Mouse (Mus musculus) kidney, adult 8-10 months (tissue): Measurements from ENCODE around the gene Hcn1.

ENCODE experiments used
- DNase-seq, 2 experiments: peaks; one replicate each; pipeline ENCODE4 v3.0.0; 2022

Hcn1 gene

DNA sequence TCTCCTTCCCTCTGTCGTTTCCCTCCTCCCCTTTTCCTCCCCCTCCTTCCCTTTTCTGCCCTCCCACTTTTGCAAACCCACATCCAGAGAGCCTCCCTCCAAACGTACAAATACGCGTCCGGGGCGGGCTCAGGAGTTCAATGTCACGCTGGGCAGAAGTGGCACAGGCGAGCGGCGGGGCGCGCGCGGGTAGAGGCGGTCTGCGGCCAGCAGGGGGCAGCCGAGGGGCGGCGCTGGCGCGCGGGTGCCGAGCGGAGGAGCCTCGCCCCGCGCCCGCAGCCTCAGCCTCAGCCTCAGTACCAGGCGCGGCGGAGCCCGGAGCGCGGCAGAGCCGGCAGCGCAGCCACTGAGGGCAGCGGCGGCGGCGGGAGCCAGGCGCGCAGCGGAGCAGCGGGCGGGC is at the start of gene Hcn1:
Gene Hcn1 (plus strand): TSS at position 140 of the 400 bp plus-strand sequence.
- peak; percentile 28 to 40 for DNase-seq

DNA sequence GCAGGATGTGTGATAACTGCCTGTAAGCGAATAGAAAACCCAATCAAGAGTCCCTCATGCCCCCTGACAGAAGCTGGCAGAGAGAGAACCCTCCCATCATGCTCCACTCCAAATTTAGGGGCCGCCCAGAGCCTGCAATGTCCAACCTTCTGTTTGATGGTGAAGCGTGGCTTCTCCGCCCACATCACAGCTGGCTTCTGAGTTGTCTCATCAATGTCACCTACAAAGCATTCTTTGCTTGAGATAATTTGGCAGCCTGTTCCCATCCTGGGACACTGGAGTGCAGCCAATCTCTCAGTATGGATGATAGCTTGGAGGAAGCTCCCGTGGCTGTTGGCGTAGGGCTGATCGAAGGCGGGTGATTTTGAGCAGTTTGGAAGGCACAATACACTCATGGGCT is 34.9 kb upstream of the Hcn1 start:
- DNase-seq = no peak

DNA sequence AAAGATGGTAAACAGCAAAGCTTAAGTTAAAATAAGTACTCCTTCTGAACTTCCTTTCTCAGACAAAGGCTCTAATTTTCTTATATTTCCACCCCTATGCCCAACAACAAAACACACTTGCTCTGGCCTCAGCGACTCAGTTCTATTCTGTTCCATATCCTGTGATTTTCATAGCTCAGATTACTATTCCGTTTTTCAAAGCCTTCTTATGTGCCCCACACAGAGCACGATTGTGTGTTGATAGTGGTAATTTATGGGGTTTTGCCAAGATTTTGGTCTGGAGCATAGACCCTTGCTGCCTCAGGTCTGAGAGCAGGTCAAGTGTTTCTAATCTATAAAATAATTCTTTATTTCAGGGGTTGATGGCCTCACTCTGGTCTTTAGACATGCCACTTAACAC is 30.4 kb upstream of the Hcn1 start:
- DNase-seq = no peak

DNA sequence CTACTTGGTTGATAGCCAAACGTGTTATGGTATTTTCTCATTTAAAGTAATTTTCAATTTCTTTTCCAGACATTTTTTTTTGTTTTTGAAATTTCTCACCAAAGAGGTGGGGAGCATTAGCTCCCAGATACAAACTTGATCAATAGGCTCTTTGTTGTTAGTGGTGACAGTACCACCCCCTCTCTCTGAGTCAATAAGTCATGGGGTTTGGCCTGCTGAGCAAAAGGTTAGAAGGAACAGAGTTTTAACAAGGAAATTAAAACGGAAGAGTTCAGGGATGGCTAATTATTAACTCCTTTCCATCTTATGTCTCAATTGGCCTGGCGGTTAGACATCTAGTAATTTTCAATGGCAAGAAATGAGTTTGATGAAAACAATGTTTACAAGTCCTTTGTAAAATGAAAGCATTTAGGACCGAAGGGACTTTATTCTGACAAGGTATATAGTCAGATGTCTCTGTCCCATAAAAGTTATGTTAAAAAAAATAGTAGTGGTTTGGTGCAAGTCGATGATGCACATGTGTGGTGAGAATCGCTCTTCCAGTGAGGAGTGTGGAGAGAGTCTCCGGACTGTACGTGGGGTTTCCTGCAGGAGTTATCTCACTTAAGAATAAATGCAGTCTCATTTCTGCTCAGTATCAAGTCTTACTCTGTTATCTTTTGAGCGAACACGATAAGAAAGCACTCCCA is 7.5 kb upstream of the Hcn1 start:
- DNase-seq = no peak

DNA sequence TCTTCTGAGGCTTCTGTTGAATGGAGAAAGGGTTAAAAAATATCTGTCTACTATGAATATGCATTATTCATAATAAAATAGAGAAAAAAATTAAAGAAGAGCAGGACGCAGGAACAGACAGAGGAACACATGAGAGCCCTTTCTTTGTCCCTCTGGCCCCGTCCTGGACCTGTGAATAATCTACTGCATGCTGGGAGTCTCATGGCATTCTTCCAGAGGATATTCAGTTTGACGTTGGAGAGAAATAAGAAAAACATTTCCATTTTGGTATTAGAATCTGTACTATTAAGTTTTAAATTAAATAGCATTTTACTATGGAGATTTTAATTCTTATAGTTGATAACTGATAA is 7.0 kb upstream of the Hcn1 start:
- no peak for DNase-seq

DNA sequence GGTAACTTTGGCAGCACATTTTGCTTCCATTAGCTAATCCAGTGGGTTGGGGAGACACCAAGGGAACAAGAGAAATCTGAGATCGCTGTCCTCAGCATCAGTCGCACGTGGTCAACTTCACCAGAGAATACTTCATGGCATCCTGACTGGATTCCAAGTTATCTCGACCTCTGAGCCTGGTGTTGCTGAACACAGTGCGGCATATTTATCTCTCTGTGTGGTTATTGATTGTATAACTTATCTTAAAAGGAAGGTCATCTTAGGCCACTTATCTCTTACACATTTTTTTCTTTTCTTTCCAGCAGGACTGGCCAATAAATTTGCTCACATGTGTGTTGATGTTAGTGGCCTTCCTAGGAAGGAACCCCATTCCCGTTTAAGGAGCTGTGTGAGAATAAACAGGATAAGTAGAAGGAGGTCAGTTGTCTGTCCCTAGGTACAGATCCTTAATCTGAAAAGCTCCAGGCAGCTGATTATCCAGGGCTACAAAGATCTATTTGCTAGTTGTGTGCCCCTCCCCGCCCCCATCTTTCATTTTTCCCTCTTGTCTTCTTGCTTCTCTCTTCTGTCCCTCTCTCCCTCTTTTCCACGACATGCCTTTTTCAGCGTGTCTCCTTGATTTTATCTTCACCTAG is 672 bp upstream of the Hcn1 start:
- no peak for DNase-seq

DNA sequence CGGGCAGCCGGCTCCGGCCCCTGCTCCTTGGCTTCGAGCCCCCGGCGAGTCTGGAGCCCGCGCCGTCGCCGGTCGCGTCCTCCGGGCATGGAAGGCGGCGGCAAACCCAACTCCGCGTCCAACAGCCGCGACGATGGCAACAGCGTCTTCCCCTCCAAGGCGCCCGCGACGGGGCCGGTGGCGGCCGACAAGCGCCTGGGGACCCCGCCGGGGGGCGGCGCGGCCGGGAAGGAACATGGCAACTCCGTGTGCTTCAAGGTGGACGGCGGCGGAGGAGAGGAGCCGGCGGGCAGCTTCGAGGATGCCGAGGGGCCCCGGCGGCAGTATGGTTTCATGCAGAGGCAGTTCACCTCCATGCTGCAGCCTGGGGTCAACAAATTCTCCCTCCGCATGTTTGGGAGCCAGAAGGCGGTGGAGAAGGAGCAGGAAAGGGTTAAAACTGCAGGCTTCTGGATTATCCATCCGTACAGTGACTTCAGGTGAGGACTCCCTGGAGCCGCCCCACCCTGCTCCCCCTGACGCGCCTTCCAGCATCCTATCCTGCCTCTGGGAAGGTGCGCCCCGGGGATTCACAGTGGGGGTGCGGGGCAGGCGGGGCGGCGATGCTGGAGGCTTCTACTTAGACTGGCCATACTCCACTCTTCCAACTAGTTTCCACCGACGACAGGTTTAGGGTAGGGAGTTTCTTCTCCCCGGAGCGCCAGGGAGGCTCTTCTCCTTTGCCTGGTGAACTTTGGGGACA is 668 bp downstream of the Hcn1 start:
- no peak for DNase-seq

DNA sequence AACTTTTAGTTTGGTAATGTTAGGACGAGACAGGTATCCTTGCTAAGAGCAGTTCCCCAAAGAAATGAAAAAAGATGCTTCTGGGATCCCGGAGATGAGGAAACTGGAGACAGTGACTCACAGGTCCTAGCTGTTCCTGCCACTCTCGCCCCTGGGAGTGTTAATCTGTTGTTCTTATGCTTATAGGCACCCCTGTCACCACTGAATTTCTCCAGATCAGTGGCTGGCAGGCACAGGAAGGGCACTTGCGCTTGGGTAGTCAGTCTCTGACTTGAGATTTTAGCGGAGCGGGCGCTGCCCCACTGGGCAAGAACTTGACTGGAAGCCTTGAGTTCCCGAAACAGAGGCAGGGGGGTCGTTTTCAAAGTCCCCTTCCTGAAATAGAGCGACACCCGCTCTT is 1.3 kb downstream of the Hcn1 start:
- no peak for DNase-seq

DNA sequence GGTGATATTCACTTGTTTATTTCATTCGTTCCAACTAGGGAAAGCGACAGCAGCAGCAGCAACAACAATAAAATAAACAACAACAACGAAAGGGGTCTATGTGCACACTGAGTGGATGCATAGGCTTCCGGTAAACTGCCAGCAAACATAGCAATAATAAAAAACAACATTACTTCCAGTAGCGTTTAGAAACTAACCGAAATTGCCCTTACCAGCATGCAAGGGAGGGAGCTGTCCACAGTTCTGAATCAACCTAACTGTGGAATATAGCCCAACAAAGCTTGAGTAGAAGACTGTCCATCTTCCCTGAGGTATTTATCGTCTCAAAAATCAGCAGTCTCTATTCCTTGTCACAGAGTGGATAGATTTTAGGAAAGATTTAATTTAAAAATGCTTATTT is 2.0 kb downstream of the Hcn1 start:
- DNase-seq = peak; percentile 2 to 9

DNA sequence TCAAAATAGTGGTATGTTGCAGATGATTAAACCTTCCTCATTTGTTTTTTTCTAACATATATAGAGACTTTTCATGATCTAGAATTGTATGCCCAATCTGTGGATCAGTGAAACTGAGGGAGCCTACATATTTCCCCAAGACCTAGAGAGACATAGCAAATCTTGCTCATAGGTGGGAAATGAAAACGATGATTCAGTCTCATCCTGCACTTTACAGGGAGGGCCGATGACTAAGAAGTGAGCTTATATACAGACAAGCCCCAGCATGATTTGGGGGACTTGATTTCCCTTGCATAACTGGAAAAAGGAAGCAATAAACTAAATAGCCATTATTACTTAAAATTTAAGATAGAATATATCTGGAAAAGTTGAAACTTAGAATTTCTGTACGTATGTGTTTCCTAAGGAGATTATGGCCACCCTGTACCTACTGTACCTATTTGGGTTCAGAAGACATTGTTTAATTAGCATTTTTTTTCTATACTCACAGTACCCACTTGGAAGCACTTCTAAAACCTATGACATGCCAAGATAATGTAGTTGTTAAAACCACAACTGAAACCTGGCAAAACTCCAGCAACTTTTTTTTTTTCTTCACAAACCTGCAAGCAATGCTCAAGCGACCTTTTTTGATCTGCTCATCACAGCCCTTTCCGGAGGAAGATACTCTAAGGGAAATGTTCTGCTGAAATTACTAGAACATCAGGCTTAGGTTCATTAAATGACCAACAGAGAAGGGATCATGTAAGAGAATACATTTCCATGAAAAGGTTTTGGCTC is 3.0 kb downstream of the Hcn1 start:
- no peak for DNase-seq

DNA sequence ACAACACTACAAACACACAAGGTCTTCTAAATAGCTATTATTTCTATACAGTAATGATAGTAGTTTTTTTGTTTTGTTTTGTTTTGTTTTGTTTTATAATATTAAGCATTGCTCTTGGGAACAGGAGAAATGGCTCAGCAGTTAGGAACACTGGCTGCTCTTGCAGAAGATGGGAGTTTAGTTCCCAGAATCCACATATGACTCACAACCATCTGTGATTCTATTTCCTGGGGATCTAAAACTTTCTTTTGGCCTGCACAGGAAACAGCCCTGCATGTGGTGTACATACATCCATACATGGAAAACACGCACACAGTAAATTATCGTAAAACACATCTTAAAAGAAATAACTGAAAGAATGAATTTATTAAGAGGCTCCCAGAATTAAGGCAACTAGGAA is 9.8 kb downstream of the Hcn1 start:
- DNase-seq = no peak

DNA sequence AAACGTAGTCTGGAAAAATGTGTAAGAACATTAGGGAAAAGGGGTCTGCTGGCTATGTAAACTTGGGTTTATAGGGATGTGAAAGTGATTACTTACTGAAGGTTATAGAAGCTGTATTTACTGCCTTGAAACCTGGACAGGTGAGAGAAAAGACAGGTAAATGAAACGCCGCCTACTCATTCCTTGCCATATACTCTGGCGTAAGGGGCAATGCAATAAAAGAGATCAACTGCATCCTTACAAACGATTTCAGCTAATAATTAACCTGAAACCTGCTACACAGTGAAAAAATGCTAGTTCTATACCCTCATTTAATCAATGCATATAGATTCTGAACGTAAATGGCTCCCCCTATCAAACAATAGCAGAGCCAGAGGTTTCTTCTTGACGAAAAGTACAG is 17.4 kb downstream of the Hcn1 start:
- no peak for DNase-seq

DNA sequence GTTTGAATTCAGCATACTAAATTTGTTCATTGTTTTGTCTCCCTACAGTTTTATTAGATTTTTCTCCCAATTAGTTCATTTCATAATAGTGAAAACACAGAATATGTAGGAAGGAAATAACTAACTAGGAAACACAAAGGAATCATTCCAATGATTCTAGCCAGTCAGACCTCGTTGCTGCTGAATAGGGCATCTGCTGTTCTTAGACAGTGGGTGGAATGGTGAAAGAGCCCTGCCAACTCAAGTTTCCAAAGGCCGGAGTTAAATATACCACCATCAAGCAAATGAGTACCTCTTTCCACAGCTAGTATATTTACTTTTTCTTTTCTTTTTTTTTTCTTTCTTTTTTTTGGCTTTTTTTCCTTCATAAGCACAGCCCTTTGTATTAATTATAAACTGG is 55.4 kb downstream of the Hcn1 start:
- DNase-seq = no peak

DNA sequence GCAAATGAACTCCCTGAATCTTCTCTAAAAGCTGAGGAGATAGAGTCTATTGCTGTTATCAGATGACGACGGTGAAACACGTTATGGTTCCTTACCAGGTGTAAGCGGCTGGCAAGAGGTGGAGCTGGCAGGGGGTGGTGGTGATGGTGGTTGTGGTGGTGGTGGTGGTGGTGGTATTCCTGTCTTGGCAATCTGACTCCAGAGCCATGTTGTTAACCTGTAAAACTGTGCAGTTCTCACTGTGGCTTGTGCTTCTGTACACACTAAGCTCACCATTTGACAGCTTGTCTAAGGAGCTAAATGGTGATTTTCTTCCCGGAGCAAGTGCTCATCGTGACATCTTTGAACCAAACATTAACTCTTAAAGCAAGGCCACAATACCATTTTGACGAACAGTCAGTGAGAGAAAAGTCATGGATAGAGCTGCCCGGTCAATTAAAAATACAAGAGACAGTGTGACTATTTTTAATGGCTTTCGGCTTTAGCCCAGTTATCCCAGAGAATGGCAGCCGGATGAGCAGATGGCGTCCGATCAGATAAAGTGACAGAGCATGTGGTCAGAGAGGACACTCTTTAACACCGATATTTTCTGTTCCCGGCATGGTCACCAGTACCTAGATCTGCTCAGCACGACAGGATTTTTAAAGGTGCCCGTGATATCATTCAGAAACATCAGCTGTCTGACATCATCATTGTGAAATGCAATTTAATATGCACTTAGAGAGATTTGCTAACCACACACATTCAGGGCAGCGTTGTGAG is 56.5 kb downstream of the Hcn1 start:
- no peak for DNase-seq

DNA sequence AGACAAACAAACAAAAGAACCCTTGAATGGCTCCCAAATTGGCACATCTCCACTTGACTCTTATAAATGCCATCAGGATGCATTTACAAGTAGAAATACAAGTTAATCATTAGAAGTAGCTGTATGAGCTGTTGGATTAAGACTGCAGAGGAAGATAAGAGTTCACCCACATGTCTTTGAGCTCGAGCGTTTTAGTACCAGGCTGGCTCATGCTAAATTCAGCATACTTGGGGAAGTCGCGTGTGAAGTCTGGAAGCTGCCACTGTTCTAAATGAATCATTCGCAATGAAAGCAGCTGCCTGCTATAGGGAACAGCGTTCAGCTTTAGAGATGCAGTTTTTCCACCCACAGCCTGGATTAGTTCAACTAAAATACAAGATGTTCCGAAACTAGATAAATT is 57.4 kb downstream of the Hcn1 start:
- DNase-seq = no peak

DNA sequence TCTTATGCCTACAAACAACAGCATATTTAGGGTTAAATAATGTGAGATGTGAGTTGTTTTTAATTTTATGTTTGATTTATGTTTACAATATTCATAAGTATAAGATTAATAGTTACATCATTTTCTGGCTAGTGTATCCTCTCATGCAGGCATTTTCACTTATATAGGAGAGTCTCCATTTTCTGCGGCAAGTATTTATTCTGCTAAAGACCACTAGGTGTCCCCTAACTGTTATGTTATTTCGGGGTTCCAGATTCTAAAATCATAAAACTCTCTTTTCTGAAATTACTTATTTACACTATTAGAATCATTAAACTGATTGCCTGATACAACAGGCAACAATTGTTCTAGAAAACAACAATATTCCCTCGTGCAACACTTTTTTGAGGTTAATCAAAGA is 60.5 kb downstream of the Hcn1 start:
- DNase-seq = no peak

DNA sequence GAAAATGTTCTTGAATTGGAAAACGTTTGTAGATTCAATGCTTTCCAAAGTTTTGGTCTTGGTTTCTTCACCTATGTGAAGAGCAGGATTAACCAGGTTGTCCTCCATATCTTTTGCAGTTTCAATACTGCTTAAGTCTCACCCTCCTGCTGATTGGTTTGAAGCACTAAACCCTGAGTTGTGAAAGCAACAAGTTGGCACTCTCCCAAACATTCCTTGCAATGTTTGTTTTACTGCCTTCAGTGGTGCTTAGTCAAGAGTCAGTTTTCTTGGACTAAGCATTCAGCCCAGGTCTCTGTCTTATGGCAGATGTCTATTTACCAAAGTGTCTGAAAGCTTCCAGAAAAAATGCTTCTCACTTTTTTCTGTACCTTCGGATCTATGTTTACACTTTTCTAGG is 67.2 kb downstream of the Hcn1 start:
- no peak for DNase-seq

DNA sequence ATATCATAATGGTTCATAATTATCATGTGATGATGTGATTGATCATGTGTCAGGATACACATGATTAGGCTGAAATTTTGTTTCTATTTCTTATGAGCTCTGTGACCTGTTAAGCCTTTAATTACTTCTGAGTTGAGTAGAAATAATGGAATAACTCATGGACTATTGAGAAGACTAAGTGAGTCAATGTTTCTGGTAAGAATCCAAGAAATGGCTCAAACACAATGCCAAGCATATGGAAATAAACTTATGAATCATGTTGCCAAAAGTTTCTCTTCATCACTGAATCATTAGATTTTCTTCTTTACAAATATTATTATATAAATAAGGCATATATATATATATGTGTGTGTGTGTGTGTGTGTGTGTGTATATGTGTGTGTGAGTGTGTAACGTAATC is 69.7 kb downstream of the Hcn1 start:
- no peak for DNase-seq

DNA sequence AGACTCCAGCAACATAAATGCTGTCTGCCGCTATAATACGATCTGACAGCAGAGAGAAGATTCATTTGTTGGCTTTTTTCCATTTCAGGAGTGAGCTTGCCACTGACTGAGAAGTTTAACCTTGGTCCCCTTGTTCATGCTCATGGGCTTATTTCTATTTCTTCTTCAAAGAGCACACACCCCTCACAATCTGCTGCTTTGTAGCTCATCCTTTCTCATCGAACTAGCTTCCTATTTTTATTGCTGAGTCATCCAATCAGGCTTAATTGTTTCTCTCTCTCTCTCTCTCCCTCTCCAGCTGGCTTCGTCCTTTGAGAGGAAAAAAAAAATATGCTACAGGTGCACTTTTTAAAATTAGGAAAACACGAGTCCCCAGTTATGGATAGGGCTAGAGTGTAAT is 74.3 kb downstream of the Hcn1 start:
- no peak for DNase-seq

DNA sequence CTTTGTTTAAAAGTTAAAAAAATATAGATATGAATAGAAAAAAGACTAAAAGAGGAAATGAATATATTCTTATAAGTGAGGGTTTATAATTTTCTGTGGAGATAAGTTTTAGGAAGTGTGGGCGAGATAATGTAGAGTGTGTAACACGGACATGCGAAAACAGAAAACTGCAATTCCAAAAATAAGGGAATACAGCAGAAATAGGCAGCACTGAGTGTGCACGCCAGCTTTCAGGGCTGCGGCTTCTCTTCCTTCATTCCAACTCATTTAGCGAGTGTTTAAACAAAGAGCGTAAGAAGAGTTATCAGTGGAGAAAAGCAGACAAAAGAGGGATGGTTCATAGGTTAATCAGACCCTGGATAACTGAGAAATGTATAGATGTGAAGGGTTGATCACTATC is 85.5 kb downstream of the Hcn1 start:
- DNase-seq = no peak

DNA sequence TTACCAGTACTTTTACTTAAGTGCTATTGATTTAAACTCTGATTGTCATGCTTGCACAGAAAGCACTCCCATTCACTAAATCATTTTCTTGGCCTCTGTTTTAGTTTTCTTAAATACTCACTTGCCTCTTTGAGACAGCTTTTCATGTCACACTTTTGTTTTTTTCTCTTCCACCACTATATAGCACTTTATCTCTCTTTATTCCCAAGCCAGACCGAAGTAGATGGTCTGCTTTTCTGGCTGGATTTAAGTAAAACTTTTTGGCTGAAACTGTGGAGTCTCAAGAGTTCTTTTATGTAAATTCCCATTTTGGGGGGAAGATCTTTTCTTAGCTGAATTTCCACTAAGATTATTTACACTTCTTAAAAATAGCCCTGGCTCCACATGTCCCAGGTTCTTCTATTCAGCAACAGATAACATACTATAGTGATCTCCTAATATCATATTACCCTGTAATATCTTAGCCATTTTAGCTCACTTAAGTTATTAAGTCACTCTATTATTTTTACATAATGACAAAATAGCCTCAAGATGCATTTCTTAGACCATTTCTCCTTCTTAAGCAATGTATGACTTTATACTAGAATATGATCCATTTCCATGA is 92.7 kb downstream of the Hcn1 start:
- no peak for DNase-seq

DNA sequence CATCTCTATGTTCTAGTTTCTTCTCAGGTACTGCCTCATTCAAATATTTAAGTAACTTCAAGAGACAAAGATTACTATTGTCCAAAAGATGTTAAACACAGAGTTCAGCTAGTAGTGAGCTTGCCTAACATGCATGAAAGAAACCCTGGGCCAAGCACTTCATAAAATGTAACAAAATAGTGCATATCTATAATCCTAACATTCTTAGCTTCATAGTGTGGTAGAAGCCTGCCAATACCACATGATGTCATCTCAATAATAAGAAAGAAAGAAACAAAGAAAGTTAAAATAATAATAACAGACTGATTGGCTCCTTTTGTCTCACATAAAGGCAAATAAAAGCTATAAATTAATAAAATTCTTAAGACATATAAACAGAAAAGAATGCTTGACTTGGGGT is 103.5 kb downstream of the Hcn1 start:
- no peak for DNase-seq

DNA sequence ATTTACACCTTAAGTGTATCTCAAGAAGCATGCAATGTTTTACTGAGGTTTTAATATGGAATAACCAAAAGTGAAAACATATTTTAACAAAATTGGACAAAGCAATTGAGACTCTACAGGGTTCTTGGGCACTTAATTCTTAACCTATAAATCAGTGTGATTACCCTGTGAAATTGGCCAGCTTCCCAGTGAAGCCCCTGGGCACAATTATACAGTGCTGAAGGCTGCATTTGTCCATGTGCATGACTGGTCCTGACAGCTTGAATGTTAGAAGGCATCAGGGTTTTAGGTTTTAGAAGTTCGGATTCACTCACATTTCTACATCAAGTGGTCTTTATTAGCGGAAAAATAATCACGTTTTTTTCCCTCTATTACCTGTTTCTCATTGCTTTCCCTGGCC is 103.9 kb downstream of the Hcn1 start:
- DNase-seq = no peak
